In genomic region chr5:21386432-21386831, GRCm38 (mm10) we compare ENCODE assay signal across 23 mouse cellular contexts. TPM values are rescaled to one million over a fixed set of nuclear protein-coding genes. Genes with fewer than 3 reads are reported as not detected.
DNase-seq lines count a peak whose midpoint lies in the region; ATAC-seq and TF ChIP-seq lines count a peak whose summit lies in the region.
"Had no signal": no experiment of that assay in that cellular context is flagged by ENCODE, and none has a peak within 500 bp of the region (broad histone marks: within the 10 kb centered on the region; RNA-seq: fewer than 3 reads in every experiment).

No protein-coding gene starts in this region.

- TF ChIP-seq POLR2A in bone marrow macrophage, adult 2 months (IDR thresholded peaks at IDR 0.05; ENCODE audit: borderline replicate concordance, low read depth, low read length), result no peak

- peak; percentile 5 for DNase-seq in limb, embryonic 11.5 days (ENCODE audit: low spot score)
- DNase-seq in limb, embryonic 10.5 days (ENCODE audit: low spot score), result no peak
- DNase-seq in lung, postnatal 36 days, result peak; percentile 16
- DNase-seq in lung, postnatal 14 days, result no peak
- no peak for DNase-seq in adipocyte (ENCODE audit: low spot score)
- DNase-seq: cerebellum, adult 2 months; cerebellum, postnatal 36 days; gastrocnemius, adult 2 months; heart, postnatal 10 days; kidney, adult 2 months; kidney, postnatal 10 days; thymus, adult 2 months had no signal

- H3K4me2 ChIP-seq in limb, embryonic 11.5 days (ENCODE audit: low read depth, severe bottlenecking), result no peak overlapping the region
- H3K4me2 ChIP-seq in midbrain, embryonic 16.5 days (ENCODE audit: low read length), result no peak overlapping the region
- H3K4me2 ChIP-seq: heart, embryonic 11.5 days; hindbrain, embryonic 13.5 days; limb, embryonic 15.5 days had no signal

- WGBS in limb, embryonic 11.5 days, result 90% methylated on average over 4 of the region's 4 CpGs
- 85% methylated on average over 4 of the region's 4 CpGs for WGBS in limb, embryonic 10.5 days
- 92% methylated on average over 4 of the region's 4 CpGs for WGBS in midbrain, embryonic 16.5 days

- H3K27ac ChIP-seq in limb, embryonic 11.5 days (replicated peaks; ENCODE audit: low read depth, low read length), result no peak overlapping the region
- H3K27ac ChIP-seq in limb, embryonic 10.5 days, result no peak overlapping the region
- peak overlapping the region; percentile 65 for H3K27ac ChIP-seq in bone marrow macrophage, adult 2 months (ENCODE audit: insufficient read depth, low read depth, low read length)
- H3K27ac ChIP-seq in midbrain, embryonic 16.5 days (ENCODE audit: low read length), result no peak overlapping the region
- H3K27ac ChIP-seq: embryonic facial prominence, embryonic 10.5 days; gastrocnemius, adult 2 months; hindbrain, embryonic 13.5 days; limb, embryonic 15.5 days had no signal

- no peak for TF ChIP-seq CTCF in bone marrow macrophage, adult 2 months (IDR thresholded peaks at IDR 0.05; ENCODE audit: low read depth, low read length)

- H3K9me3 ChIP-seq in limb, embryonic 11.5 days (ENCODE audit: control insufficient read depth, low read length), result no peaks in the 10 kb centered on the region
- H3K9me3 ChIP-seq in limb, embryonic 10.5 days (replicated peaks), result no peaks in the 10 kb centered on the region
- no peaks in the 10 kb centered on the region for H3K9me3 ChIP-seq in midbrain, embryonic 16.5 days (replicated peaks; ENCODE audit: control insufficient read depth, low read length, poor library complexity, severe bottlenecking)
- H3K9me3 ChIP-seq: embryonic facial prominence, embryonic 10.5 days; hindbrain, embryonic 13.5 days; limb, embryonic 15.5 days had no signal

- no peak overlapping the region for H3K9ac ChIP-seq in limb, embryonic 11.5 days (ENCODE audit: low read length)
- no peak overlapping the region for H3K9ac ChIP-seq in midbrain, embryonic 16.5 days (ENCODE audit: low read depth, low read length)
- H3K9ac ChIP-seq: hindbrain, embryonic 13.5 days; limb, embryonic 15.5 days had no signal

- no peak for ATAC-seq in limb, embryonic 11.5 days (ENCODE audit: insufficient number of reproducible peaks, low FRiP score, low TSS enrichment, low read depth)
- peak; percentile 46 for ATAC-seq in monocyte, adult 5-6 weeks (replicated peaks; ENCODE audit: insufficient number of reproducible peaks, low FRiP score, low TSS enrichment, poor library complexity, severe bottlenecking)
- no peak for ATAC-seq in midbrain, embryonic 16.5 days
- ATAC-seq: activated CD4-positive, CD25-positive, alpha-beta regulatory T cell, adult 4 months; inflammation-experienced regulatory T-cells, adult 6 months; Patski had no signal

- H3K4me3 ChIP-seq in limb, embryonic 11.5 days (ENCODE audit: low read depth, low read length), result no peak overlapping the region
- H3K4me3 ChIP-seq in limb, embryonic 10.5 days, result no peak overlapping the region
- no peak overlapping the region for H3K4me3 ChIP-seq in bone marrow macrophage, adult 2 months (ENCODE audit: insufficient read depth, low read length)
- no peak overlapping the region for H3K4me3 ChIP-seq in midbrain, embryonic 16.5 days (ENCODE audit: low read depth, low read length)
- H3K4me3 ChIP-seq: embryonic facial prominence, embryonic 10.5 days; gastrocnemius, adult 2 months; hindbrain, embryonic 13.5 days; limb, embryonic 15.5 days had no signal

- no peaks in the 10 kb centered on the region for H3K36me3 ChIP-seq in limb, embryonic 11.5 days (ENCODE audit: control insufficient read depth, insufficient read depth, low read length)
- H3K36me3 ChIP-seq in limb, embryonic 10.5 days, result no peaks in the 10 kb centered on the region
- no peaks in the 10 kb centered on the region for H3K36me3 ChIP-seq in midbrain, embryonic 16.5 days (ENCODE audit: control insufficient read depth, insufficient read depth, low read length)
- H3K36me3 ChIP-seq: embryonic facial prominence, embryonic 10.5 days; hindbrain, embryonic 13.5 days; limb, embryonic 15.5 days had no signal

- no peaks in the 10 kb centered on the region for H3K4me1 ChIP-seq in limb, embryonic 11.5 days (ENCODE audit: control insufficient read depth, insufficient read depth, low read length)
- peaks cover 15% of the 10 kb centered on the region for H3K4me1 ChIP-seq in limb, embryonic 10.5 days
- H3K4me1 ChIP-seq in bone marrow macrophage, adult 2 months (ENCODE audit: control insufficient read depth, insufficient read depth, low read length), result peaks cover 16% of the 10 kb centered on the region
- no peaks in the 10 kb centered on the region for H3K4me1 ChIP-seq in midbrain, embryonic 16.5 days (ENCODE audit: control insufficient read depth, insufficient read depth, low read length)
- H3K4me1 ChIP-seq: hindbrain, embryonic 13.5 days had no signal

- H3K27me3 ChIP-seq in limb, embryonic 11.5 days (ENCODE audit: control insufficient read depth, insufficient read depth, low read length), result no peaks in the 10 kb centered on the region
- H3K27me3 ChIP-seq in limb, embryonic 10.5 days (ENCODE audit: low read depth, poor library complexity, severe bottlenecking), result peaks cover 23% of the 10 kb centered on the region; the same call in 1 of the 2 replicates
- H3K27me3 ChIP-seq in midbrain, embryonic 16.5 days (ENCODE audit: control insufficient read depth, insufficient read depth, low read depth, low read length), result no peaks in the 10 kb centered on the region
- H3K27me3 ChIP-seq: hindbrain, embryonic 13.5 days; limb, embryonic 15.5 days had no signal

RNA-seq across cellular contexts. Expression of gene Fgl2, which starts 14.0 kb away (rescaled TPM):
- 0.21 and 0.23 TPM in 2 replicates for polyA plus RNA-seq in limb, embryonic 11.5 days (2014; fragmentation: Nextera tagmentation; extraction: Ambion mirVana)
- 0.11 and 0.20 TPM in 2 replicates for polyA plus RNA-seq in limb, embryonic 10.5 days (2016; fragmentation: Nextera tagmentation; extraction: Ambion mirVana)
- polyA plus RNA-seq in bone marrow macrophage, adult 2 months (2012; ENCODE audit: insufficient read depth, insufficient read length, missing spikeins), result 32.2 and 33.9 TPM in 2 replicates
- total RNA-seq in monocyte, adult 5-6 weeks (2017), result 111 to 206 TPM (median 113 TPM) in 3 replicates
- 1.9 and 2.3 TPM in 2 replicates for polyA plus RNA-seq in midbrain, embryonic 16.5 days (2015; fragmentation: Nextera tagmentation; extraction: Ambion mirVana)
- polyA plus RNA-seq: Patski had no signal

RNA-seq across cellular contexts. Expression of gene Ccdc146, which starts 38.0 kb away (rescaled TPM):
- polyA plus RNA-seq in limb, embryonic 11.5 days (2014; fragmentation: Nextera tagmentation; extraction: Ambion mirVana), result not detected in 2 replicates
- not detected in 2 replicates for polyA plus RNA-seq in limb, embryonic 10.5 days (2016; fragmentation: Nextera tagmentation; extraction: Ambion mirVana)
- not detected in 2 replicates for polyA plus RNA-seq in bone marrow macrophage, adult 2 months (2012; ENCODE audit: insufficient read depth, insufficient read length, missing spikeins)
- total RNA-seq in monocyte, adult 5-6 weeks (2017), result 0.10 to 0.32 TPM in 2 of 3 replicates, not detected in the other
- 0.67 and 0.90 TPM in 2 replicates for polyA plus RNA-seq in midbrain, embryonic 16.5 days (2015; fragmentation: Nextera tagmentation; extraction: Ambion mirVana)
- polyA plus RNA-seq: embryonic facial prominence, embryonic 10.5 days; kidney, adult 2 months; limb, embryonic 15.5 days; small intestine, adult 2 months; thymus, adult 2 months had no signal

RNA-seq across cellular contexts. Expression of gene Fam185a, which starts 38.3 kb away (rescaled TPM):
- polyA plus RNA-seq in limb, embryonic 11.5 days (2014; fragmentation: Nextera tagmentation; extraction: Ambion mirVana), result 6.0 and 7.6 TPM in 2 replicates
- 6.9 and 8.1 TPM in 2 replicates for polyA plus RNA-seq in limb, embryonic 10.5 days (2016; fragmentation: Nextera tagmentation; extraction: Ambion mirVana)
- 1.6 and 2.3 TPM in 2 replicates for polyA plus RNA-seq in bone marrow macrophage, adult 2 months (2012; ENCODE audit: insufficient read depth, insufficient read length, missing spikeins)
- 3.5 to 6.2 TPM (median 4.4 TPM) in 3 replicates for total RNA-seq in monocyte, adult 5-6 weeks (2017)
- polyA plus RNA-seq in midbrain, embryonic 16.5 days (2015; fragmentation: Nextera tagmentation; extraction: Ambion mirVana), result 10.0 and 11.0 TPM in 2 replicates

Comparison
In these comparisons a context has a peak if more than half of its experiments do, and no peak if none do; other contexts are left out.
1. DNase-seq: peak in limb, embryonic 11.5 days (single experiment) and lung, postnatal 36 days (single experiment); none in limb, embryonic 10.5 days (single experiment), lung, postnatal 14 days (single experiment) and adipocyte (single experiment).
2. RNA of gene Fgl2, which starts 14.0 kb away (polyA plus RNA-seq): 32.2 to 33.9 TPM in bone marrow macrophage, adult 2 months; 1.9 to 2.3 TPM in midbrain, embryonic 16.5 days, 0.21 to 0.23 TPM in limb, embryonic 11.5 days and 0.11 to 0.20 TPM in limb, embryonic 10.5 days; every median in the first group is over 10 times any median in the second.